Mouse (Mus musculus) small intestine, adult 10 weeks (tissue): ENCODE results near the gene Xrcc4. TPM values are rescaled to one million over a fixed set of nuclear protein-coding genes. Genes with fewer than 3 reads are reported as not detected.

Experiments
- polyA plus RNA-seq: library from polyadenylated mRNA; stranded (reverse); fragments of 350-450 nt; fragmentation: Illumina TruSeq; extraction: RNeasy Lipid Tissue Mini Kit (QIAGEN cat#74804); gene quantifications from one replicate; pipeline ENCODE4 v1.2.3, GENCODE M21; 2014; ENCODE audit warnings: low replicate concordance

The Xrcc4 gene
- 31.3 TPM for polyA plus RNA-seq

DNA sequence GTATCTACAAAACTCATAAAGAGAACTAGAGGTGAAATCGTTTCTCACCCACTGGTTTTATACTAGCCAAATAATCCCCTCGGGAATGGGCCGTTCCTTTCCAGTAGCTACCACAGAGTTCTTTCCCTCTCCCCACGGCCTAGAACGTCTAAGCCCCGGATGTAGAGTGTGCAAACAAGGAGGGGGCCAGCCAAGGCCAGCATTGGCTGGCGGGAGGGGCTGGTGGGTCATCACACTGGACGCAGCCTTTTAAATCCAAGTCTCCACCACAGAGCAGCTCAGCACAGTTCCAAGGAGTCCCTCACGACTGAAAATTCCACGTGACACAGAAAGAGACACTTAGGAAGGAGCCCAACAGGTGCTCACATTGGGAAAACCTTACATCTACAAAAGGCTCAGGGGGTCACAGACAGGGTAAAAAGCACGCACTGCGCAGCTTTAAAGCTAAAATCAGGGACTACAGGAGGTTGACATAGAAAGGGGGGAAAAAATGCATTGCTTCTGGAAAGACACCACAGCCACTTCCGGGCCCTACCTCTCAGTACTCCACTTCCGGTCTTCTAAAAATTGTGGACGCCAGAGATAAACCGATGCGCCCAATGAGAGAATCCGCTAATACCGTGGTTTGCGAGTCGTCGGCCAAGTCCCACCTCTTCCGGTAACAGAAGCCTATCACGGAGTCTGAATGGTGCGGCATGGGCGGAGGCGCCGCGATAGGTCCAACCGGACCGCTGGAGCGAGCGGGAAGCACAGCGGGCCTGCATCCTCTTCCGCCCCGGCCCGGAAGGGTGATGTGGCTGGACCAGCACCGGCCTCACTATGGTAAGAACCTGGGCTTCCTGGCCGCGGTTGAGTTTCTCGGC lies at the start of gene Xrcc4, which contains the start of gene Tmem167:
Gene Xrcc4, minus strand, starts transcription at position 647 of the 863 bp plus-strand sequence.
Gene Tmem167, plus strand, starts transcription at position 162 of the 863 bp plus-strand sequence.

DNA sequence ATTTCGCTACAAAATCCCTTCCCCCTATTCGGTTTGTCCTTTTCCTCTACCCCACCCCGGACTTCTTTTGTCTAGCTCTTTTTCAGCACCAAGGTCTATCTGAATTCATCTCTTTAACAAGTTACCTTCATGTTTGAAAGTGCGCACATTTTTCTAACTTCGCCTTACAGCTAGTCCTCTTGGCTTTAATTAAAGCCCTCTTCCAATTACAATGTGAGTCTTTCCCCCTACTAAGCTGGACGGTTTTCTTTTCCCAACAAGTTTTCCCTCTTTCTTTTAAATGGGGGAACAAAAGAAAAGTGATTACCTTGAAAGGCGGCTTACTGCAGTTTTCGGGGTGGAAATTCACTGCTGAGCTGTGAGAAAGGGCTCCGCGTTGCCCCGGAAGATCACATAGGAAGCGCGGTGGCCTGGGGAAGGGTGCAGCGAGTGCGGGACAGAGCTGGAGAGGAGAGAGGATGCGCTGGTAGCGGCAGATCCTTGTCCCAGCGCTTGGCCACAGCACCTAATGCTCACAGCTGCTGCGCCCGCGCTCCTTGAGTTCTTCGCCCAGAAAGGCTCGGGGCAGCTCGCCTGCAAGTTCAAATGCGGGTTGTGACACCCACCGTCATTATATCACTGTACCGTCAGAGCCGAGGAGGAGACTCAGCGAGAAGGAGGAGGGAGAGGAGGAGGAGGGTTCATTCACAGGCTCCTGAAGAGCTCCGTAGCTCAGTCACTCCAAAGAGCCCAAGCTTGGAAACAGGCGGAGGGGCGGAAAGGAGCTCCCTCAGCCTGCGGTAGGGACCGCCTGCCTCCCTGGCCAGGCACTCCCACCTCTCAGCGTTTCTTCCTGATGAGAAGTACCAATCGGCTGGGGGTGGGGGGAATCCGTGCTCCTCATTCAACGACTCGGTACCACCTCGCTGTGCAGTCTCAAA lies 347.4 kb downstream of the Xrcc4 start, which contains the start of gene Vcan:
Gene Vcan, minus strand, starts transcription at position 744 of the 920 bp plus-strand sequence.

Other genes starting within 250 kb of the Xrcc4 start
- gene Tmem167, start 485 bp downstream of the Xrcc4 start, polyA plus RNA-seq = 100 TPM